9 mouse cellular contexts compared by ENCODE assay signal in genomic region chr9:41581152-41581551, GRCm38 (mm10).
DNase-seq lines count a peak whose midpoint lies in the region; ATAC-seq and TF ChIP-seq lines count a peak whose summit lies in the region.
"Had no signal": no experiment of that assay in that cellular context is flagged by ENCODE, and none has a peak within 500 bp of the region (broad histone marks: within the 10 kb centered on the region; RNA-seq: fewer than 3 reads in every experiment).

No protein-coding gene starts in this region.

- peak overlapping the region; percentile 66 for H3ac ChIP-seq in myocyte (ENCODE audit: control insufficient read depth, insufficient read length)

- H3K4me1 ChIP-seq in heart, embryonic 13.5 days: peaks cover 46% of the 10 kb centered on the region
- peaks cover 6% of the 10 kb centered on the region for H3K4me1 ChIP-seq in limb, embryonic 11.5 days (ENCODE audit: control insufficient read depth, insufficient read depth, low read length)

- H3K36me3 ChIP-seq in heart, embryonic 13.5 days: peaks cover 5% of the 10 kb centered on the region
- no peaks in the 10 kb centered on the region for H3K36me3 ChIP-seq in limb, embryonic 11.5 days (ENCODE audit: control insufficient read depth, insufficient read depth, low read length)
- H3K36me3 ChIP-seq in myocyte (ENCODE audit: control insufficient read depth, insufficient read depth): peaks cover 6% of the 10 kb centered on the region

- H3K4me3 ChIP-seq in heart, embryonic 13.5 days: peak overlapping the region; percentile 78
- peak overlapping the region; percentile 65 for H3K4me3 ChIP-seq in limb, embryonic 11.5 days (ENCODE audit: low read depth, low read length)
- peak overlapping the region; percentile 96 for H3K4me3 ChIP-seq in myocyte

- H3K79me2 ChIP-seq in myocyte (ENCODE audit: control insufficient read depth, insufficient read depth): peaks cover 71% of the 10 kb centered on the region

- no peaks in the 10 kb centered on the region for H3K9me3 ChIP-seq in heart, embryonic 13.5 days
- H3K9me3 ChIP-seq in limb, embryonic 11.5 days (ENCODE audit: control insufficient read depth, low read length): no peaks in the 10 kb centered on the region

- H3K27me3 ChIP-seq in heart, embryonic 13.5 days (replicated peaks): no peaks in the 10 kb centered on the region
- H3K27me3 ChIP-seq in limb, embryonic 11.5 days (ENCODE audit: control insufficient read depth, insufficient read depth, low read length): no peaks in the 10 kb centered on the region
- H3K27me3 ChIP-seq in myocyte (ENCODE audit: control insufficient read depth, insufficient read depth, insufficient read length): no peaks in the 10 kb centered on the region

- peak; percentile 26 for TF ChIP-seq POLR2A in myocyte (IDR thresholded peaks at IDR 0.05; ENCODE audit: insufficient read length, low read depth)

- ATAC-seq in heart, embryonic 13.5 days (ENCODE audit: extremely low read depth, insufficient number of reproducible peaks, low FRiP score, low TSS enrichment): no peak
- 0 out of 2 replicates have a peak, but pooled peaks have one; percentile 37 for ATAC-seq in limb, embryonic 11.5 days (ENCODE audit: insufficient number of reproducible peaks, low FRiP score, low TSS enrichment, low read depth)

- DNase-seq in ovary, postnatal 36 days (ENCODE audit: low spot score): peak; percentile 31
- DNase-seq in ovary, adult 18-20 months (ENCODE audit: low spot score): no peak
- peak; percentile 51 for DNase-seq in embryo, embryonic 10 days (ENCODE audit: low spot score)
- DNase-seq in limb, embryonic 11.5 days (ENCODE audit: low spot score): peak; percentile 76
- DNase-seq in frontal cortex, postnatal 10 days (ENCODE audit: low spot score in 2 of 2): no peak
- no peak for DNase-seq in spleen, adult 12 weeks (ENCODE audit: low spot score)

- peak overlapping the region; percentile 93 for H3K9ac ChIP-seq in heart, embryonic 13.5 days
- peak overlapping the region; percentile 94 for H3K9ac ChIP-seq in limb, embryonic 11.5 days (ENCODE audit: low read length)

- WGBS in heart, embryonic 13.5 days: under 1% methylated on average over 14 of the region's 14 CpGs
- 2% methylated on average over 14 of the region's 14 CpGs for WGBS in limb, embryonic 11.5 days

- H3K27ac ChIP-seq in heart, embryonic 13.5 days (replicated peaks): peak overlapping the region; percentile 93
- peak overlapping the region; percentile 97 for H3K27ac ChIP-seq in limb, embryonic 11.5 days (replicated peaks; ENCODE audit: low read depth, low read length)
- H3K27ac ChIP-seq: macrophage had no signal

- H3K4me2 ChIP-seq in heart, embryonic 13.5 days: peak overlapping the region; percentile 75
- H3K4me2 ChIP-seq in limb, embryonic 11.5 days (ENCODE audit: low read depth, severe bottlenecking): peak overlapping the region; percentile 50; the same call in 1 of the 2 replicates
- peak overlapping the region; percentile 85 for H3K4me2 ChIP-seq in myocyte (ENCODE audit: low read depth)

TF ChIP-seq in myocyte, 11 proteins besides CTCF, POLR2A, EP300 and RAD21:
- TF ChIP-seq POLR2AphosphoS2 (IDR thresholded peaks at IDR 0.05; ENCODE audit: insufficient read length, low read depth): no peak
- no peak for TF ChIP-seq TCF12 (IDR thresholded peaks at IDR 0.05; ENCODE audit: insufficient read depth, poor library complexity, severe bottlenecking)
- no peak for TF ChIP-seq SRF (IDR thresholded peaks at IDR 0.05; ENCODE audit: control insufficient read depth, insufficient read length, low read depth)
- no peak for TF ChIP-seq E2F4 (IDR thresholded peaks at IDR 0.05; ENCODE audit: insufficient read depth)
- TF ChIP-seq MAX (IDR thresholded peaks at IDR 0.05; ENCODE audit: low read depth): no peak
- no peak for TF ChIP-seq USF1 (IDR thresholded peaks at IDR 0.05; ENCODE audit: low read depth)
- TF ChIP-seq TCF3 (IDR thresholded peaks at IDR 0.05; ENCODE audit: insufficient read length, low read depth): no peak
- no peak for TF ChIP-seq MYOG (IDR thresholded peaks at IDR 0.05; ENCODE audit: control insufficient read depth in 1 of 3, insufficient read depth in 1 of 3, insufficient read length in 2 of 3, low read depth in 2 of 3)
- TF ChIP-seq REST (IDR thresholded peaks at IDR 0.05; ENCODE audit: insufficient read depth, insufficient read length): no peak
- no peak for TF ChIP-seq MYOD1 (IDR thresholded peaks at IDR 0.05; ENCODE audit: control insufficient read depth in 1 of 3, insufficient read length in 2 of 3, low read depth in 2 of 3)
- TF ChIP-seq CEBPB (IDR thresholded peaks at IDR 0.05; ENCODE audit: insufficient read depth, poor library complexity, severe bottlenecking): no peak

Comparison
In these comparisons a context has a peak if more than half of its experiments do, and no peak if none do; other contexts are left out.
1. DNase-seq: peak in ovary, postnatal 36 days (single experiment), embryo, embryonic 10 days (single experiment) and limb, embryonic 11.5 days (single experiment); none in ovary, adult 18-20 months (single experiment), frontal cortex, postnatal 10 days (0 of 2) and spleen, adult 12 weeks (single experiment).
2. Peak in every context shown above with its lines, with median percentiles within 50 percentile points of each other: H3K4me2 ChIP-seq and H3K4me3 ChIP-seq.